Mouse (Mus musculus) embryo, embryonic 10.5 days (tissue): Measurements from ENCODE around the gene Pfn1.

Experiments used
- DNase-seq: peaks from one replicate; pipeline ENCODE4 v3.0.0-alpha.2; 2015; ENCODE audit warnings: low spot score

Pfn1 gene

GRCm38 (mm10) chr11:70654198-70654922 is at the start of gene Pfn1:
Pfn1 (minus strand) TSS chr11:70654644.
- peak; percentile 89 for DNase-seq

DNA sequence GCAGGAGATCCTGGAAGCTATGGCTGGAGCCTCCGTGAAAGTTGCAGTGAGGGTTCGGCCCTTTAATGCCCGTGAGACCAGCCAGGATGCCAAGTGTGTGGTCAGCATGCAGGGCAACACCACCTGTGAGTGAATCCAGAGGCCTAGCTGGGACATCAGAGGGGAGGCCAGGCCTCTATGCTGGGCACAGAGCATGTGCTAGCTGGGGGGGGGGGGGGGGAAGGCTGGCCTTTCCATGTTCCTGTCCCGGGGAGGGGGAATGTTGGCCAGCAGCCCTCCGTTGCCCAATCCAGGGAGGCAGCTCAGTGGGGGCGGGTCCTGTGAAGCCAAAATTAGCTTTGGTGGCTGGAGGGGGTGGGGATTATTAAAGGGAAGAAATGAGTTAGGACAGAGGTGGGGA is 48.3 kb upstream of the Pfn1 start:
- DNase-seq, result no peak

DNA sequence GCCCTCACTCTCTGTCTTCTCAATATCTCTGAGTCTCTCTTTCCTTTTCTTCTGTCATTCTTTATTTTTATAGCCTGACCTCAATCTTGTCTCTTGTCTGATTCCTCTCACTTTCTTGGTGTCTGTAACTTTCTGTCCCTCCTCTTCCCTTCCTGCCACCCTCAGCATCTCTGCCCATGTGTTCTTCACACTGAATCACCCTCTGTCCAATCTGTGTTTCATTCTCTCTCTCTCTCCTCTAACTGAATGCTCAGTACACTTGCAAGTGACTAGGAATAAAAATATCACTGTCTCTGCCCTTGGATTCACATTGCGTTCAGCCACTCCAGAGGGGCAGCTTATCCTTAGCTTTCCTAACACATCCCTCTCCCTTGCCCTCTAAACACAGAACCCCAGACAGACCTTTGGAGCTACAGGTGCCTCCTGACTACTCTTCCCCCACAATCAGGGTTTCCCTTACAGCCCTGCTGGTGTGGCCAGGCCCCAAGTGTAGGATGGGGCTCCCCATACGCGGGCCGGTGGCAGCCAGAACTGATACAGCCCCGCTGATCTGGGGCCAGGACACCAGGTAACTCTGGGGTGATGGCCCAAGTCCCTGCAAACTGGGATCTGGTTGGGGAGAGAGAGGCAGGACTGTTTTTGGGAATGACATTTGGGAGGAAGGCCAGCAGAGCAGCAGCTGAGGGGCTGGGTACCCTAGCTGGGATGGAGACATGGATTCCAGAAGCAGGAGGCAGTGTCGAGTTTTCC is 47.7 kb upstream of the Pfn1 start:
- no peak for DNase-seq

DNA sequence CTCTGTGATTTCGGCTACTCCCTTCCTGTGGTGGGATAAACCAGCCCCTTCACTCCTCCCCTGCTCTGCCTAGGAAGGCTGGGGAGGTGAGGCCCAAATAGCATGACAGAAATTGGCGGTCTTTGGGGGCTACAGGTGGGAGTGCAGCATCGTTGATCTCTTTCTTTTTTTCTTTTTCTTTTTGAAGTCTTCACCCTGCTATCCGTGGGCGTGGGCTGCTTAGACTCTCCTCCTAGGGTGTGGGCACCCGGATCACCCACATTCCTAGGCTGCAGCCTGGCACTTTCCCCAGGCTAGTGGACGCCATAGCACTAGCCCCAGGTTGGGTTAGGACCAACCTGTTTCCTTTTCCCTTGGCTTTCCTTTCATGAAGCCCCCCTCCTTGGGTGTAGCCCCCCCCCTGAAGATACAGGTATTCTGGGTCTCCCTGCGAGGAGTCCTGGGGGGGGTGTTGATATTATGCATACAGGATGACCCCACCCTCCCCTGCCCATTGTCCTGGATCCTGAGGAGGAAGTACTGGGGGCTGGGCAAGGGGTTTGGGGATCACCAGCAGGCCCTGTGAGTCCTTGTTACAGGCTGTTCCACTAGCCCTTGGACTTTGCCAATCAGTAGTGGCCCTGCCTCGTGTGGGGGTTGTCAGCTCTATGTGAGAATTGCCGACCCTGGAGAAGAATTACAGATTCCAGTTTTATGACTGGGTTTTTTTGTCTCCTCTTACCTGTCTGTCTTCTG is 46.9 kb upstream of the Pfn1 start:
- DNase-seq, result peak; percentile 19

GRCm38 (mm10) chr11:70700613-70701012 is 46.2 kb upstream of the Pfn1 start:
- peak; percentile 57 for DNase-seq

DNA sequence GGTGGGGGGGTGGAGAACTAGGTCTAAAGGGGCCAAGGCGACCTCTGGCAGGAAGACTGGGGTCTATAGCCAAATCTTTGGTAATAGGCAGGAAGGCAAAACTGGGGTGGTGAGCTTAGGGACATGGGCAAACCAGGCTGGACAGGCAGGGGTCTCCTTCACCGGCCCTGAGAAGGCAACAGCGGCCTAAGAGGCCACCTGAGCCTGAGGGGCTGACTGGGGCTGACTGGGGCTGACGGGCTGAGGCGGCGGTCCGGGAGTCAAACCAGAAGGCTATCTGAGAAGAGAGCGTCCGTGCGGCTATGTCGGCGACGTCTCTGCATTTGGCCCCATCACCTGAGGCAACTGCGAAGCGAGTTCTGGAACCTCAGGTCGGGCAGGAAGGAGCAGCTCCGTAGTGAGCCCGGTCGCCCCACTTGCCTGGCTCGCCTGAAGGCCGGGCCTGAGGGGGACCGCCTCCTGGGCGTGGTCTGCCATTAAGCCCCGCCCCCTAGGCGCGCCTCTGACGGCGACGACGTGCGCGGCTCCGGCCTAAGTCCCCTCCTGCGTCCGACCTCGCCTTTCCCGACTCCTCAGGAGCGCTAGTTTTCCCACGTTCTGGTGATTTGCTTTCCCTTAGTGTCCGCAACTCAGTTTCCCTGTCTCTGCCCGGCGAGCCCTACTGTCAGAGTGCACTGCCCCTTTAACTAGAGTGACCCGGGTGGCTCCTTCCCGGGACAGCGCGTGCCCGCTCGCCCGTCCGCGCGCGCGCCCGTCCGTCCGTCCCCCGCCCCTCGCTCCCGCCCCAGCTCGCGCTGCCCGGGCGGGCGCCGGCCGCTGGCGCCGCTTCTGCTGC is 45.5 kb upstream of the Pfn1 start, which contains the start of the genes Inca1 and Kif1c:
Gene Inca1 (minus strand): TSS at position 434 of the 835 bp plus-strand sequence.
Gene Kif1c (plus strand): TSS at position 827 of the 835 bp plus-strand sequence.
- DNase-seq, result peak; percentile 93

GRCm38 (mm10) chr11:70699051-70699450 is 44.6 kb upstream of the Pfn1 start:
- DNase-seq, result no peak

- no peak for DNase-seq
Observed at GRCm38 (mm10) chr11:70697376-70697775, 42.9 kb upstream of the Pfn1 start.

- DNase-seq, result no peak
Observed at GRCm38 (mm10) chr11:70693504-70693903, 39.1 kb upstream of the Pfn1 start.

- no peak for DNase-seq
Observed at GRCm38 (mm10) chr11:70689578-70689977, 35.1 kb upstream of the Pfn1 start.

DNA sequence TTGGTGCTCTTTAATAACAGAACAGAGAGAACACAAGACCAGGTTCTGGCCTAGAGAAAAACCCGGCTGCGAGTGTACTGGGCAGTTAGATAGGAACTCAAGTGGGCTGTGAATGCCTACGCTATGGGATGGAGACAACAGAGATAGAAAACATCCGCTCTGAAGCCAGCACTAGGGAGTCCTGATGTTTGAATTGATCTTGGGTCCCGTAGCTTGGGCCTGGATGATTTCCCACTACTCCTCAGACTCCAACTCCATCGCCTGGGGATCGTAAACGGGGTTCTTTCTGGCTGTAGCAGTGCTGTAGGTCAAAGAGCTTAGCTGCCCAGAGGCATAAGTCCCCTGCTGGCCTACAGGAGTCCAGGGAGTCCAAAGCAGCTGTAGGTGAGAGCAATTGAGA is 33.9 kb upstream of the Pfn1 start:
- DNase-seq, result peak; percentile 51

DNA sequence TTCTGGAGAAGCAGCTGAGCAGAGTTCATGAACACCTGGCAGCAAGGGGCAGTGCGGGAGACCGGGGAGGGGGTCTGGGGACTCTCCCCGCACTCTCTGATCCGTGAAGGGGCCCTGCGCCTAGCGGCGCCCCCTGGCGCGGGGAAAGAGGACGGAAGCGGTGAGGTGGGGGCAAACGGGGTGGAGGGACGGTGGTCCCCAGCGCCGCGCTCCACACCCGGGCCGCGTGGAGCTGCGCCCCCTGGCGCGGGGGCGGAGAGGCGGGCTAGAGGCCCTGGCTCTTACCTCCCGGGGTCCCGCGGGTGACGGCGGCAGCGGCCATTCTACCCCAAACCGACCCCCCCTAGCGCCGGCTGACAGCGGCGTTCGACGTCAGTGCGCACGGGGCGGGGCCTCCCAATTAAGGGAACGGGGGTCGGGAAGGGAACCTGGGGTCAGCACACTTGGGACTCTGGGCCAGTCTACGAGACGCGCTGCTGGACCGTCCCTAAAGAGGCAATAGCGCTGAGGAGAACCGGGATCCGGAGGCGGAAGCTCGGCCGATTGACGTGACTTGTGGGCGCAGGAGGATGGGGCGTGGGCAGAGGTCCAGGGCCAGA is 33.3 kb upstream of the Pfn1 start, which contains the start of gene Camta2:
Gene Camta2 (minus strand): TSS at position 505 of the 599 bp plus-strand sequence.
- DNase-seq, result peak; percentile 93

DNA sequence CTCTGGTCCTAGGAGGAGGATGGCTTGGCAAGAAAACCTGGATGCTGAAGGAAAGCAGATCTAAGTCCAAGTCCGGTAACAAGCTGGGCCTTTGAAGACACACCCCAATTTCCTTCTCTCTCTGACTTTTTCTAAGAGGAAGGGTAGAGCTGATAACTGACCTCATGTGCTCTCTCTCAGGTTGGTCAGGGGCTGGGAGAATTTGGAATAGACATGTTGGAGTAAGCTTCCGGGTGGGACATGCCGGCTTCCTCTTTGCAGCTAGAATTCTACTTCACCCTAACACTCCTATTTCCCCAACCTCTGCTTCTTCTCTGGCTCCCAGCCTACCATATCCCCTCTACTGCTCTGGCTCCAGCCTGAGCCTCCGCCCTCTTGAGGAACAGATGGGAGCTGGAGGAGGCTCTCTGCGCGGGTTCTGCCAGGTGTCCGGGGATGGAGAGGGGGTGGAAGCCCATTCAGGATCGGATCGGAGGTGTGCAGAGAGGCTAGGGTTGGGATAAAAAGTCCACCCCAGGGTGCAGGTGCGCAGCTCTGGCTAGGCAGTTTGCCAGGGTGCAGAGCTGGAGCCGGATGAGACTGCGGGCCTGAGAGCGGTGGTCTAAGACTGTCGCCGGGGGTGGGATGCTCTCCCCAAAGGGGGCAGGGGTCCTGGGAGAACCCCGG is 32.6 kb upstream of the Pfn1 start:
- peak; percentile 58 for DNase-seq

- no peak for DNase-seq
Observed at GRCm38 (mm10) chr11:70683640-70684039, 29.2 kb upstream of the Pfn1 start.

DNA sequence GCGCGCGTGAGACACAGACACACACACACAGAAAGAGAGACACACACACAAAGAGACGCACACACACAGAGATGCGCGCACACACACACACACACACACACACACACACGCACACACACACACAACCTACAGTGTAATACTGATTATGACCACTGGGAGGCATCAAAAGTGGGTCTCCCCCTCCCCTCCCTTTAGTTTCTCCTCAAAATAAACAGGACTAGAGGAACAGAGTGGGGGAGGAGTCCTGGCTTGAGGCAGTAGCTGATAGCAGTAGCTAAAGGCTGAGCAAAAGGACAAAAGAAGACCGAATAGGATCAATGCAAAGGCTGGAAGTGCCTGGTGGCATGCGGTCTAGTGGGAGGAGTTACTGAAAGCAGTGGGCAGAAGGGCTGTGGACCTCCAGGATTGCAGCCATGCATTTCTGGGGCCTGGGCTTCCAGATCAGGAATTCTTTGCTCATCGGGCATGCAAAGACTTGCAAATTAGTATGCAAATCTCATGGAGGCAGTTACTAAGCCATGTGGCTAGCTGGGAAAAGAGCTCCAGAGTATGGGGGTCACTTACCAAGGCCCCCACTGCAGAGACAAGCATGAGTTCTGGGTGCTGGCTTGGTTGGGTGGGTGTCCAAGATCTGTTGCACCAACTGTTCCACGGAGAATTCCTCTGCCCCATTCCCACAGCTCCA is 27.6 kb upstream of the Pfn1 start:
- peak; percentile 91 for DNase-seq

DNA sequence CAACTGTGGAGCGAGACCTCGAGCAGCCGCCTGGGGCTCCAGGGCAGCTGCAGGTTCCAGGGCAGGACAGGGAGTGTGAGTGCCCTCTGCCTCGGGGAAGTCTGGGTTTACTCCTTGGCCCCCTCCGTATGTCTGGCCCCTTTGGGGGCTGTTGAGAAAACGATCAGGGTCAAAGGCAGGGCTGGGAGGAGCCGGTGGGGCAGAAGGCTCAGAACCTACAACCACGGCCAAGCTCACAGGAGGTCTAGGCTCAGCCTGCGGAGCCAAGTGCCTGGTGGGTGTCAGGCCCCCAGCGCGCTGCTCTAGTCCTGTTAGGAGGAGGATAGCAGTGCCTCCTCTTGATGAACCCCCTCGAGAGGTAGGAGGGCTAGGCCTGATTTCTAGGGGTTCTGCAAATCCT is 26.7 kb upstream of the Pfn1 start:
- no peak for DNase-seq

- no peak for DNase-seq
Observed at GRCm38 (mm10) chr11:70679894-70680293, 25.4 kb upstream of the Pfn1 start.

- no peak for DNase-seq
Observed at GRCm38 (mm10) chr11:70679361-70679760, 24.9 kb upstream of the Pfn1 start.

DNA sequence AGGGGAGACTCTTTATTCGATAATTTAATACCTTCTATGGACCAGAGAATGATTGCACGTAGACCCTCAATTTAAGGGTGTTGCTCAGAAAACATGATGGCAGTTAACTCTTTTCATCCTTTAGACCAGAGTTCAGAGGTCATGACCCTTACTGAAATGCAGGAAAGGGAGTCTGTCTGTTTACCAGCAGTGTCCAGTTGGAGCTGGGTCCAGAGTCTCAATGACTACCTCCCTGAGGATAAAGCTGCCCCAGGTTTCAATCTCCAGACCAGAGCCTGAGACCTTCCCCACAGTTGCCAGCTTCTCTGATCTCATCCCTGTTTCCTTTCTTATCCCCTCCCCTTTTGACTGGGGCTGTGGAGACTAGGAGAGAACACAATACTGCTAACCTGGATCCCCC is 24.1 kb upstream of the Pfn1 start:
- DNase-seq, result no peak

GRCm38 (mm10) chr11:70678092-70678491 is 23.6 kb upstream of the Pfn1 start:
- no peak for DNase-seq
